Comparison of ENCODE assay signal across 24 mouse cellular contexts in the genomic region with DNA sequence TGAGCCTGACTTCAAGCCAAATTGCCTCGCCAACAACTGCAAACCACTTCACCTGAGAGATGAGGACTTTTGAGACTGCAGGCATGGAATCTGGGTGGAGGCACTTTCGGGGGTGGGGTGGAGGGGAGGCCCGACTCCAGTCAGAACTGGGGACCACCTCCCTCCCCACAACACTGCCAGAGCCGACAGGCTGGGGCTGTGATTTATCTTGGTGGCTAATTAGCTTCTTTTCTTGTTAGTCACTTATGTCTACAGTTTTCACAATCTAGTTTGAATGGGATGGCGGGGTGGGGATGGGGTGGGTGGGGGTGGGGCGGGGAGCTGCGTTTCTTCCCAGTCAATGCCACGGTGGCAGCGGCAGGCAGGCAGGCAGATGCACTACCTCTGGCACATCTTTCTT.
DNase-seq lines count a peak whose midpoint lies in the region; ATAC-seq and TF ChIP-seq lines count a peak whose summit lies in the region.
"Had no signal": no experiment of that assay in that cellular context is flagged by ENCODE, and none has a peak within 500 bp of the region (broad histone marks: within the 10 kb centered on the region; RNA-seq: fewer than 3 reads in every experiment).

No protein-coding gene starts in this region.

- H3K9me3 ChIP-seq in forebrain, embryonic 10.5 days = no peaks in the 10 kb centered on the region
- H3K9me3 ChIP-seq in forebrain, embryonic 11.5 days (ENCODE audit: control insufficient read depth, low read length) = no peaks in the 10 kb centered on the region
- no peaks in the 10 kb centered on the region for H3K9me3 ChIP-seq in liver, embryonic 12.5 days (replicated peaks)
- H3K9me3 ChIP-seq in forebrain, postnatal 0 days (ENCODE audit: low read length) = no peaks in the 10 kb centered on the region
- H3K9me3 ChIP-seq: embryonic facial prominence, embryonic 13.5 days; heart, embryonic 10.5 days; intestine, embryonic 15.5 days; stomach, embryonic 15.5 days had no signal

- H3K27ac ChIP-seq in forebrain, embryonic 10.5 days = no peak overlapping the region
- H3K27ac ChIP-seq in forebrain, embryonic 11.5 days (ENCODE audit: low read depth, low read length) = no peak overlapping the region
- 0 out of 2 replicates have a peak overlapping the region, but pooled peaks have one; percentile 6 for H3K27ac ChIP-seq in liver, embryonic 12.5 days
- peak overlapping the region; percentile 45; the same call in 1 of the 2 replicates for H3K27ac ChIP-seq in forebrain, postnatal 0 days (ENCODE audit: low read depth, low read length)
- H3K27ac ChIP-seq: embryonic facial prominence, embryonic 13.5 days; gastrocnemius, adult 2 months; heart, embryonic 10.5 days; stomach, embryonic 15.5 days had no signal

- no peak for TF ChIP-seq CTCF in brain, embryonic 14.5 days (IDR thresholded peaks at IDR 0.05; ENCODE audit: borderline replicate concordance, extremely low read depth, insufficient read depth, insufficient read length)
- no peak for TF ChIP-seq CTCF in forebrain, postnatal 0 days (IDR thresholded peaks at IDR 0.05; ENCODE audit: low read depth)

- H3K4me3 ChIP-seq in forebrain, embryonic 10.5 days = peak overlapping the region; percentile 41; the same call in 1 of the 2 replicates
- no peak overlapping the region for H3K4me3 ChIP-seq in forebrain, embryonic 11.5 days (ENCODE audit: low read depth, low read length)
- no peak overlapping the region for H3K4me3 ChIP-seq in liver, embryonic 12.5 days
- H3K4me3 ChIP-seq in forebrain, postnatal 0 days (ENCODE audit: low read depth, low read length) = no peak overlapping the region
- H3K4me3 ChIP-seq: embryonic facial prominence, embryonic 13.5 days; erythroblast, embryonic 14.5 days; gastrocnemius, adult 2 months; heart, embryonic 10.5 days; intestine, embryonic 15.5 days; stomach, embryonic 15.5 days had no signal

- H3K4me1 ChIP-seq in forebrain, embryonic 10.5 days = peaks cover 56% of the 10 kb centered on the region
- H3K4me1 ChIP-seq in forebrain, embryonic 11.5 days (replicated peaks; ENCODE audit: control insufficient read depth, insufficient read depth, low read length) = peaks cover 31% of the 10 kb centered on the region
- peaks cover 9% of the 10 kb centered on the region; the same call in 1 of the 2 replicates for H3K4me1 ChIP-seq in liver, embryonic 12.5 days
- H3K4me1 ChIP-seq in forebrain, postnatal 0 days (ENCODE audit: insufficient read depth) = peaks cover 23% of the 10 kb centered on the region

- H3K9ac ChIP-seq in forebrain, embryonic 11.5 days (ENCODE audit: low read length) = no peak overlapping the region
- no peak overlapping the region for H3K9ac ChIP-seq in liver, embryonic 12.5 days
- H3K9ac ChIP-seq in forebrain, postnatal 0 days = no peak overlapping the region
- H3K9ac ChIP-seq: embryonic facial prominence, embryonic 13.5 days; intestine, embryonic 15.5 days; stomach, embryonic 15.5 days had no signal

- DNase-seq in forebrain, embryonic 10.5 days (ENCODE audit: extremely low spot score, low spot score) = no peak
- no peak for DNase-seq in forebrain, embryonic 11.5 days (ENCODE audit: low spot score)
- no peak for DNase-seq in liver
- peak; percentile 60 for DNase-seq in brain, embryonic 14.5 days (ENCODE audit: low read depth)
- DNase-seq in forebrain, postnatal 0 days = no peak
- DNase-seq in layer of hippocampus, adult 18-20 months (ENCODE audit: low spot score in 2 of 2) = no peak
- DNase-seq: adrenal gland, postnatal 10 days; cerebellum, adult 8-10 months; cerebellum, postnatal 36 days; embryo, embryonic 11 days; gastrocnemius, adult 2 months; heart, postnatal 4 days; kidney, adult 8-10 months; kidney, postnatal 10 days; lung, postnatal 10 days; thymus, postnatal 25 days had no signal

- no peak overlapping the region for H3K4me2 ChIP-seq in forebrain, embryonic 11.5 days (ENCODE audit: low read depth, low read length, severe bottlenecking)
- no peak overlapping the region for H3K4me2 ChIP-seq in liver, embryonic 12.5 days
- peak overlapping the region; percentile 44; the same call in 1 of the 2 replicates for H3K4me2 ChIP-seq in forebrain, postnatal 0 days (ENCODE audit: low read depth)
- H3K4me2 ChIP-seq: embryonic facial prominence, embryonic 13.5 days; intestine, embryonic 15.5 days; liver, embryonic 11.5 days; stomach, embryonic 15.5 days had no signal

- no peaks in the 10 kb centered on the region for H3K36me3 ChIP-seq in forebrain, embryonic 10.5 days (replicated peaks)
- no peaks in the 10 kb centered on the region for H3K36me3 ChIP-seq in forebrain, embryonic 11.5 days (ENCODE audit: control insufficient read depth, insufficient read depth, low read length)
- no peaks in the 10 kb centered on the region for H3K36me3 ChIP-seq in liver, embryonic 12.5 days
- H3K36me3 ChIP-seq in forebrain, postnatal 0 days (ENCODE audit: insufficient read depth) = no peaks in the 10 kb centered on the region
- H3K36me3 ChIP-seq: embryonic facial prominence, embryonic 13.5 days; heart, embryonic 10.5 days; intestine, embryonic 15.5 days; stomach, embryonic 15.5 days had no signal

- no peak for TF ChIP-seq POLR2A in brain, embryonic 14.5 days (IDR thresholded peaks at IDR 0.05; ENCODE audit: borderline replicate concordance, extremely low read depth, insufficient read depth, insufficient read length, poor library complexity, severe bottlenecking)

- peaks cover 64% of the 10 kb centered on the region for H3K27me3 ChIP-seq in forebrain, embryonic 10.5 days (ENCODE audit: poor library complexity, severe bottlenecking)
- H3K27me3 ChIP-seq in forebrain, embryonic 11.5 days (ENCODE audit: control insufficient read depth, insufficient read depth, low read length) = peaks cover 5% of the 10 kb centered on the region; the same call in 1 of the 2 replicates
- H3K27me3 ChIP-seq in liver, embryonic 12.5 days (replicated peaks) = peaks cover 48% of the 10 kb centered on the region
- peaks cover 4% of the 10 kb centered on the region; the same call in 1 of the 2 replicates for H3K27me3 ChIP-seq in forebrain, postnatal 0 days (ENCODE audit: insufficient read depth, low read length)

- WGBS in forebrain, embryonic 10.5 days = 14% methylated on average over 9 of the region's 9 CpGs
- 5% methylated on average over 9 of the region's 9 CpGs for WGBS in forebrain, embryonic 11.5 days
- WGBS in liver, embryonic 12.5 days (ENCODE audit: insufficient replicate concordance) = 17% methylated on average over 9 of the region's 9 CpGs
- WGBS in forebrain, postnatal 0 days = 17% methylated on average over 9 of the region's 9 CpGs

- ATAC-seq in forebrain, embryonic 11.5 days (replicated peaks; ENCODE audit: low FRiP score) = no peak
- no peak for ATAC-seq in liver, embryonic 12.5 days
- peak; percentile 46 for ATAC-seq in forebrain, postnatal 0 days
- ATAC-seq: activated CD4-positive, CD25-positive, alpha-beta regulatory T cell, adult 4 months; intestine, embryonic 15.5 days had no signal

Comparison
In these comparisons a context has a peak if more than half of its experiments do, and no peak if none do; other contexts are left out.
1. H3K27ac ChIP-seq: peak in liver, embryonic 12.5 days (single experiment) and forebrain, postnatal 0 days (single experiment); none in forebrain, embryonic 10.5 days (single experiment) and forebrain, embryonic 11.5 days (single experiment).